Mouse (Mus musculus) cerebellum, postnatal 4 days (tissue): ENCODE measurements at regions not wholly inside any gene's neighbourhood (a gene's known extent, or its start where the extent isn't known, plus 50 kb on each side); places are given as distances from the start of the nearest gene placed in this dataset.

Experiments
- DNase-seq, 2 experiments: peaks; one replicate each; pipeline ENCODE4 v3.0.0; 2022; ENCODE audit warnings: low spot score in 2 of 2, mixed read lengths in 1 of 2

DNA sequence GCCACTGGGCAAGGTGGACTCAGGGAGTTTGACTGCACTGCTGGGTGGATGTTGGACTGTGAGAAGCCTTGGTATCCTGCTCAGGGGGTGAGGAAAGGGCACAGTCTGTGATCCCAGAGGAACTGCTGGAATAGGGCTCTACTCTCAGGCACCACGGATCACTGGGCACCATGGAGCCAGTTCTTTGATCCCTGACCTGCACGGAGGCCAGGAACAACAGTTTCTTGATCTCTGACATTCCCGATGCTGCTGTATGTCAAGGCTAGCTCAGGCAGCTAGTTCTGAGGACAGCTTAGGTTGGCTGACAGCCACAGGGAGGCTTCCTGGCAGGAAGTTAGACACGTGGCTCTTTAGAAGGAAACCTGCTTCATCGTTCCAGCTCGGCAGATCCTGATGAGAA is 289.5 kb upstream of the Slit2 start:
- DNase-seq, result no peak

DNA sequence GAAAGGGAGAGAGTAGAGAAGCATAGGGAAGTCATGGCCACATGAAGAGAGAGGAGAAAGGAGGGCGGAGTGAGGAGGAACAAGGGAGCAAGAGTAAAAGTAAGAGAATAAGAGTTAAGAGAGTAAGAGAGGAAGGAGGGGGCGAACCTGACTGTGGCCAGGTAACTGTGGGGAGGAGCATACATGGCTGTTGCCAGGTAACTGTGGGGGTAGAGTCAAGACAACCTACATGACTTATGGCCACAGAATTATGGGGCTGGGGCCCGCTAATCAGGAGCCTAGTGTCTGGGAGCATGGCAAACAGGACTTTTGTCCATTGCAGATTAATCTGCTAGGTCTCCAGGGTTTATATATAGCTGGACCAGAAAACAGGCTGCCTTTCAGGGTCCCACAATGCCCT is 289.0 kb upstream of the Slit2 start:
- no peak for DNase-seq

DNA sequence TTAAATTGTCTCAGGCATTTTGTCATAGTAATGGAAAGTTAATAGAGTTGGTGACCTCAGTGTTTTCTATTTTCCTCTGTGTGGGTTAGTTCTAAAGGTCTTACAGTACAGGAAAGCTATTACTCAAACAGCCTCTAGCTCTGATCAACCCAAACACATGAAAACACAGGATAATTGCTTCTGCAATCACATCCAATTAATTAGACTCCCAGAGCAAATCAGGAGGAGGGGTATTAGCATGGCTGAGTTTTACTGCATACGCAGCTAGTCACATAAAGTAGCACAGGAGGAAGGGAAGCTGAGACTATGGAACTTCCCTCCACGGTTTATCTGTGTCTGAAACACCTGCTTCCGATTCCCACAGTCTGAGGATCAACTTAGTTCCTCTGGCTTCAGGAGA is 288.3 kb upstream of the Slit2 start:
- no peak for DNase-seq

DNA sequence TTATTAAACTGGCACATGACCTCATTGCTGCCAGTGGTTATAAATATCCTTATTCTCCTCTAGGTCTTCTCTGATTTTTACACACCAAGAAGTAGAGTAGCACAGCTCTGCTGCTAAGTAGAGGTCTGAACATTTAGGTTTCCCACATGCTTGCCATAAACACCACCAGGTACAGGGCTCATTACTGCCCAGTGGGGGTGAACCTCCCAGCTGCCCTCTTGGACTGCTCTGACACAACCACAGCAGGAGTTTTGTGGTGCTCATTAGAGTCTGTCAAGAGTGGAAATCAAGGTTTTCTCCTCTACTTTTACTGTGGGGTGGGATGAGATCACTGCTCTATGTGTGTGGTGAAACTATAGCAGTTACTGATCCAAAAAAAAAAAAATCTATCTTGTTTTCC is 271.4 kb upstream of the Slit2 start:
- DNase-seq, result no peak

DNA sequence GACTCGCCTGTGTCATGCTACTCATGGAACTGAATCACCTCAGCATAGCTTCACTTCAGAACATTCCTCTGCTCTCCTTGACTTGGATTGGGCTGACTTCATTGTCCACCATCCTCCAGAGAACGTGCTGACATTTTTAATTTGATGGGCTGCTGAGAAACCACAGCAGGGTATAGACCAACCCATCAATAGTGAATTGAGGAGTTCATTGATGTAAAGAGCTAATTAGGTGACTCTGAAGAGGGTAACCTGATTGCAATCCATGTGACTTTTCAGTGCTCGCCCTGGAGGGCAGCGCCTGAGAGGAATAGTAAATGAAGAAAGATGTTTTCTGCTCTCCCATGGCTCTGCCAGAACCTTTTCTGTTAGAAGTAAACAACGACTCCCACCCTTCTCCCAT is 268.6 kb upstream of the Slit2 start:
- DNase-seq, result no peak

DNA sequence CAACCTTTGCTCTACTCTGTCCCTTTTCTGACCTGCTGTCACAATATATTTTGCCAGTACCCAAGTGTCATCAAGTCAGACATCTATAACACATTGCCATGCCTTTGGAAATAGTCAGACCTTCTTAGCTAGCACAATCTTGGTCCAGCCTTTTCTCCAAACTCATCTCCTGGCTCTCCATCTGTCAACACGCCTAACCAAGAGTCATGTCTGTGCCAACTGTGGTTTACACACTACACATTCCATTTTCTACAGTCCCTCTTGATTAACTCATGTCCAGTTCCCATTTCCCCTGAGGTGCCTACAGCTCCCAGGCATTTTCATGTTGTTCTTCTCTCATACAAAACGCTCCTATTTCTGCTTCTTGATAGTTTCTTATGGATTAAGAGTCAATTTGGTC is 258.0 kb upstream of the Slit2 start:
- no peak for DNase-seq

DNA sequence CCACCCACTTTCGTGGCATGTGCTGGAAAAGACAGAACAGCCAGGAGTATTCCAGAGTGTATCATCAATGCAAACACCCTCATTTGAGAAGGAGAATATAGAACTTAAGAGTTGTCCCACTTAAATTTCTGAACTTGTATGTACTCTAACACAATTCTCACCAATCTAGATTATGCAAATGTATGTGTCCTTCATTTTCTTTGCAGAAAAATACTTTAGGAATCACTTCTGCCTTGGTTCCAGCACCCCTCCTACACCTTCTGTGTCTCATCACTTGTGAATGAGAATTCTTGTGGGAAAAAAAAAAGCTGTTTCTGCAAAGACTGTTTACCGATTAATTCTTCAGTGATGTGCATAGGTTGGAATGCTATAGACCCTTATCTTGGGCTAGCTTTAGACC is 240.2 kb upstream of the Slit2 start:
- DNase-seq, result no peak

DNA sequence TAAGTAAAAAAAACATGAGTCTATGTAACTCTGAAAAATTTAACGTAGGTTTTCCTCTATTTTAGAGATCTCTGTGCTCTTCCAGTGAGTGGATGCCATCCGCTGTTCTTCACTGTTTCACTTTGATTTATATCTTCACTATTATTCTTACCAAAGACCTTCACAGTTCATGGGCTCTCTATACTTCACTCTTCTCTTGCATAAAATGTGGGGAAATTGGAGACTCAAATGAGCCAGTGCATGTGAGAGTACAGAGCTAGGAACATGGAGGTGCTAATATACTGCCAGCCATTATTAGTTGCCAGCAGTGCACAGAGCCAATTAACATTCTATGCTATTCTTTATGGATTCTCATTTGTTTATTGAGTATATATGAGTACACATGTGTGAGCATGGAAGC is 237.8 kb upstream of the Slit2 start:
- DNase-seq, result no peak

DNA sequence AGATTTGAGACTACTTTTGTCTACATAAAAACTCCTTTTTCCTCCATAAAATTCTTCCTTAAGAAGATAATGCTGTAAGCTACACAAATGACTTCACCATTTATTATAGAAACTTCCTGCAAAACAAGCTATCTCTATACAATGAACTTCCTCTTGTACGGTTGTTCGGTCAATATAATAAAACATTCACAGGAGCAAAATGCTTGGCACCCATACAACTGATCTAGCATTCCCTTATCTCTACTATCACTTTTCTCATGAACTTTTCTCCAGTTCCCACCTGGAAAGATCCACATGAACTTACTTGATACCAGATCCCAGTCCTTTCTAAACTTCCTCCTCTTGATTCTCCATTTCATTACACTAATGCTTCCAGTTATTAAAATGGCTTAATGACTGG is 231.0 kb upstream of the Slit2 start:
- no peak for DNase-seq

DNA sequence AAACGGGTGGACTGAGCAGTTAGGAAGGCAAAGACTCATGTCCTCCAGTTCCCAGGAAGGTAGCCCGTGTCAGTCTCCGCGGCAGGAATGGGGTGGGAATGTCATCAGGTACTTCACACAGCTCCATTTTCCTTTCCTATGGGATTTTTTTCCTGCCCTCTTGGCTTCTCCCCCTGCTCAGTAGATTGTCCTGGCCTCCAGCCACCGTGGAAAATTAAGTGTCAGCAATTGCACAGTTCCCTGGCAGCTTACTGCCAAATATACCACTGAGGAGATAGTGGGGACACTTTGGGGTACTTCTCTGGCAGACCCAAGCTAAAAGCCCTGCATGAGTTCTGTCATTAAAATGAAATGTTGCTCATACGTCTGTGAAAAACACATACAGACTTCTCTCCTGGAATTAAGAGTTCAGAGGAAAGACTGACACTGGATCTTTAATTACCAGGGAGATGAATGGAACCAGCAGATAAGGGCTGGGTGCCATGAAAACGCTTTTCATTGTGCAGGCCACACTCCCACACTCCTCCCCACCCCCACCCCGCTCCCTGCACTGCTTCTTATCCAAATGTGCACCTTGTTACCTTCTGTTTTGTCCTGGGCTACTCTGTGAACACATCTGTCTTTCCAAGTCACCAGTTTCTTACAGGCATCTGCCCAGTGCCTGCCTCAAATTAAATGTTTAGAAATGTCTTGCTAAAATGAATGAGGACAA is 210.1 kb upstream of the Slit2 start:
- DNase-seq, result peak in 1 of 2 experiments; percentile 1

DNA sequence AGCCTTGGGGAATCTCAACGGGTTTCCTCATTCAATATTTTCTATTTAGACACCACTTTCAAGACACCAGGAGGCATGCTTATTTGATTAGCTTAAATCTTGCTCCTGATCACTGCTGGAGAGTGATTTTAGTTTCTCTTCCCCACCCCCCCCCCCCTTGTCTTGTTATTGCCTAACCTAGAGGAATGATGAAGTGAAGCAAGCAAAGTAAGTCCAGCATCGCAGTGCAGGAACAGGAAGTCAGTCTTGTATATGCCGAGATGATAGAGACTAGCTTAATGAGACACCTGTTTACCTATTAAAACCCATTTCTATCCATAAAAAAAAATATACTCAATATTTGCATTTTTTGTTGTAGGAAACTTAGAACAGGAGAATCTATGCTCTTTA is 209.6 kb upstream of the Slit2 start:
- DNase-seq, result no peak

DNA sequence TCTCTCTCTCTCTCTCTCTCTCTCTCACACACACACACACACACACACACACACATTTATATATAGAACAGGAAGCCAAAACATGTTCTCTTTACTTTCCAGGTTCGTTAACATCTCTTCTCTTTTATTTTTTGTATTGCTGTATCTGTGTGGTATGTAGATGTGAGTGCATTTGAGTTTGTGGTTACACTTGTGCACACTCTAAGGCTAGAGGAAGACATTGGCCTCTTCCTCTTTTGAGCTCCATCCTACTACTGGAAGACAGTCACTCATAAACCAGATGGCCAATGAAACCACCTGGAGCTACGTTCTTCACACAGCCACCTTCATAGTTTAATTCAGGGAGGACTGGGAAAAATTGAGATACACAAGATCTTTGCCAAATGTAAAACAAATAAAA is 202.1 kb upstream of the Slit2 start:
- DNase-seq, result no peak

DNA sequence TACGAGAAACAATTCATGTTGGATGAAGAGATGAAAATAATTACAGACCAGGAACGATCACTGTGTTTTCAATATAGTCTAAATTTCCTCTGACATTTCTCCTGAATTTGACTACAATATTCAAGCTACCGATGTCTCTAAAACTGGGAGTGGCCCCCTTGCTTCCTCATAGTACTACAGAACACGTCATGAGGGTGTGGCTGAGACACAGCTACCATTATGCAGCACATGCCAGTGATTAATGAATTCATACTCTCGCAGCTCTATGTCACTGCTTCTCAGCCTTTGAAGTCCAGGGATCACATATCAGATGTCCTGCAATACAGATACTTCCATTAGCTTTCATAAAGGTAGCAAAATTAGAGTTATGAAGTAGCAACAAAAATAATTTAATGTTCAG is 201.3 kb upstream of the Slit2 start:
- DNase-seq, result no peak

DNA sequence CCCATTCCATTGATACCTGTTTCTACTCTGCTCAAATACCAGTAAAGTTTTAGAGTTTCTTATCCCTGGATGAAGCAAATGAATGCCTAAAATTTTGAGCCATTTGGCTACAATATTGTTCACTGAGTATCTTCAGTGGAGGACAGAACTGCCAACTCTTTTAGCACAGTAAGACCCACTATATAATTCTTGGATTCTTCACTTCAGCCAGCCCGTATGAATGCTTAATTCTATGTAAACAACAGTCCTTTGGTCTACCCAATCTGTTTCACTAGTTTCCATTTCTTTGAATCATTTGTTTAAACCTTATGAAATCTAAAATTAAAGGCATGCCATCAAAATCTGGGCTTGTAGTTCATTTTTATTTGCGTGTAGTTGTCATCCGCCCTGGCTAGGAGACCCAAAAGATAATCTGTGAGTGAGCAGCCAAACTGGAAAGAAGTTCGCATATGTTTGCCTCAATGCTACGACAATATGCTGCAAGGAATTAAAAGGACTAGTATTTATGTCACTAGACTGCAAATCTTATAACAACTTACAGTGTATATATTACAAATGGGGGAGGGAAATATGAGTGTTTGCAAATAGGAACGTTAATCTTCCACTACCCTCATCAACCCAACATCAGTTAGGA is 188.2 kb upstream of the Slit2 start:
- no peak for DNase-seq

DNA sequence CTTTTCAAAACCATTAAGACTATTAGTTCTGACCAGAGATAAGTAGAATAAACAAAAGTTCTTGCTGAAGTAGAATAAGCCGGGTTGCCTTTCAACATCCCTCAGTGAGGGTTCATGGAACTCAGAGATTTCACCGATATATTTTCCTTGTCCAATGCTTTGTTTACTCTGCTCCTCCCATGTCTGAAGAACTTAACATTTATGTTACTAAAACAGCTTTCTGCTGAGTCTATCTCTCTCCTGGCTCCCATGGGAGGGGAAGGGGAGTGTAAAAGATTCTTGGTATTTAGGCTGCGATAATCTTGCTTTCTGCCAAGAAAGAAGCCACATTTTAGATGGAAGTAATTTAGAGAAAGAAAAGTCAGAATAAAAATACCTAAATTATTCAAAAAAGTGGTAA is 187.7 kb upstream of the Slit2 start:
- DNase-seq, result no peak

DNA sequence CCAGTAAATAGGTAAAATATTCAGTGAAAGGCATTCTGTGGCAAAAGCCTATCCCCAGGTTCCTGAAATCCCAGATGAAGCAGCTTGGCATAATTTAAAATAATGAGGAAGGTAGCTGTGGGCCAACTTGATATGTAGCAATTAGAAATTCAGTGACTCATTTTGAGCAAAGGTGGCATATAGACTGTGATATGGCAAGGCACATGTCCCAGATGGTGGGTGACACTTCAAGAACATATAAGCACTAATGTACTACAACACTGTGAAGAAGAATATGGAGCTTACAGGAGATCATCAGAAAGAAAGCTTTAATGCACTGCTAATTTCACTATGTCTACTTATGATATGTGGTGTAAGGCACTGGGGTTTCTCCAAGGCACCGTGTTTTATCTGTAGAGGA is 162.0 kb upstream of the Slit2 start:
- DNase-seq, result no peak

DNA sequence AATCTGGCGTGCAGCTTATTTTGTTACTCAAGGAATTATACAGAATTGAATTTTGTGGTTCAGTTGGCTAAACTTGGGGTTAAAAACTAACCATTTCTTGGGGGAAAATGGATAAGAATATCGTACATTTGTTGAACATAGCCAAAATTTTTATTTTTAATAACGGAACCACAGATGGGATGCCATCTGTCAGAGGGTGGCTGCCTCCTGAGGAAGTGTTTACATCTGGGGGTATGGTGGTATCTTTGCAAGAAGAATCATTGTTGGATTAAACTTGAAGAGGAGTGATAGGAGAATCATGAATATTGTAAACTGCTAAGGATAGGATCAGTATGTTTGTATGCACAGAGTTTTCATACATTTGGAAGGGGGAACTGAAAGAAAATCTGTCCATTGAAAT is 144.9 kb upstream of the Slit2 start:
- DNase-seq, result no peak

DNA sequence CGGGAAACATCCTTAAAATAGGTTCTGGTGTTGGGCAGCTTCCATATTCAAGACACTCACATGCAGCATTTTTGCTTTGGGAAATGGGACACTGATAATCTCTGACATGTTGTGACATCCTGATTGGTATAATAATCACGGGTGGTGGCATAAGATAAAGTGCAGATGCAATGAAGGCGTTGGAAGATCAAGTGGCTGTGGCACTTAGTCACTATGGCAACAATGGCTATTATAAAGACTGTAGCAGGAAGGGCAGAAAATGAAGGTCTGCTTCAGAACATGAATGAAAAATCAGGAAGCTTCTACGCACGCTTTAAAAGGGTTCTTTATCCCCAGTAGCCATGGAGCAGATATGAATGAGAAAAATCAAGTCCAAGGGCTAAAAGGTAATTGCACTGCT is 113.2 kb upstream of the Slit2 start:
- no peak for DNase-seq
